Mouse (Mus musculus) gastrocnemius, adult 8-10 months (tissue): ENCODE data around the gene Baiap2l1. TPM values are rescaled to one million over a fixed set of nuclear protein-coding genes. Genes with fewer than 3 reads are reported as not detected.

Source experiments
- DNase-seq, 2 experiments: peaks; one replicate each; pipeline ENCODE4 v3.0.0; 2022; ENCODE audit warnings: low spot score in 2 of 2
- total RNA-seq, 4 experiments: library from RNA; stranded (reverse); gene quantifications; 2 replicates each; pipeline ENCODE4 v1.2.4; 2022

Gene Baiap2l1
- total RNA-seq, 4 experiments from 2014 or later = 0.27 to 0.48 (median 0.37) TPM

DNA sequence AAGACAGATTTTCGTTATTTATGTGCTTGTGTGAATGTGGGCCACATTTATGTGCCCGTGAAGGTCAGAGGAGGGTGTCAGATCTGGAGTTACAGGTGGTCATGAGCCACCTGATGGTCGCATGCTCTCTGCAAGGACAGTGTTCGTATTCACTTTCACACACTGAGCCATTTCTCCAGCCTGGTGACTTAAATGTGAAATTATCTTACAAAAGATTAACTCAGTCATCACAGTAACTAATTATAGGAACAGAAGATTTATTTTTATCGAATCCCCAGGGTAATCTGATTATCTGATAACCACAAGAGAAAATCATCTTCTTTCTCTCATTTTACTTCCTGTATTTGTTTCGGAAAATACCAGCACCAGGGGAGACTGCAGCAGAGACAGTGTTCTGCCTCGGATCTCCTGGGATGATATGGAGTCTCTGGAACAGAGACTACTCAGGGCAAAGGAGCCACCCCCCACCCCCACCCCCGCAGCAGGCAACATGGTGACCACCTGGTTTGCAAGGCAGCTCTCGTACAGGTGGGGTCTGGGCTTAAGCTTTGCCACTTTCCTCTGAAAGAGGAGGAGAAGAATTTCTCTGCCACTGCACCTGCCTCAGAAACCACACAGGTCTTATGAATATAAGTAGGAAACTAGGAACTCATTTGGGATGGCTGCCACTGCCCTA lies 71.2 kb downstream of the Baiap2l1 start:
- no peak for DNase-seq

GRCm38 (mm10) chr5:144284599-144284998 lies 73.3 kb downstream of the Baiap2l1 start:
- DNase-seq = no peak

GRCm38 (mm10) chr5:144283551-144284031 lies 74.3 kb downstream of the Baiap2l1 start:
- DNase-seq = no peak

- no peak for DNase-seq
These were observed 75.2 kb downstream of the Baiap2l1 start for GRCm38 (mm10) chr5:144282470-144283260.

GRCm38 (mm10) chr5:144279926-144280325 lies 78.0 kb downstream of the Baiap2l1 start:
- DNase-seq = no peak

GRCm38 (mm10) chr5:144279081-144279541 lies 78.8 kb downstream of the Baiap2l1 start:
- DNase-seq = no peak

DNA sequence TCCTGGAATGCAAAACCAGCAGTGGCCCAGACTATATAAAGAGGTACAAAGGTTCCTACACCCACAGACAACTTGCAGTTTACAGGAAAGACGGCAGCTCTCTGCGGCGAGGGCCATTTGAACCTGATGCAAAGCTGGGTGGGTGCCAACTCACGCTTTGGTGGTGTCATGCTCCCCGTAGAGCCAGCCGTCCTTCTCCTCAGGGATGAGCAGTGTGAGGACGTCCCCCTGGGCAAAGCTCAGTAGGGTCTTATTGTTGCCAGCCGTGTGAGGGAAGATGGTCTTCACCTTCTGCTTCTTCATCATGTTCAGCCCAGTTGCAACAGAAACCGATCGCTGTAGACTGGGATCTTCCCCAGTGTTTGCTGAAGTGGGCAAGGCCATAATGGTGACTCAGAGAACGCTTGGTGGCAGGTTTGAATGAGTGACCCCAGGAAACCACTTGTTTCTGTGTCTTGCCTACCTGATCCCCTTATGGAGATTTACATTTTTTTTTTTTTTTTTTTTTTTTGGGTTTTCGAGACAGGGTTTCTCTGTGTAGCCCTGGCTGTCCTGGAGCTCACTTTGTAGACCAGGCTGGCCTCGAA lies 79.4 kb downstream of the Baiap2l1 start:
- no peak for DNase-seq

GRCm38 (mm10) chr5:144276898-144277630 lies 80.8 kb downstream of the Baiap2l1 start:
- DNase-seq = no peak

GRCm38 (mm10) chr5:144274904-144275303 lies 83.0 kb downstream of the Baiap2l1 start:
- no peak for DNase-seq

DNA sequence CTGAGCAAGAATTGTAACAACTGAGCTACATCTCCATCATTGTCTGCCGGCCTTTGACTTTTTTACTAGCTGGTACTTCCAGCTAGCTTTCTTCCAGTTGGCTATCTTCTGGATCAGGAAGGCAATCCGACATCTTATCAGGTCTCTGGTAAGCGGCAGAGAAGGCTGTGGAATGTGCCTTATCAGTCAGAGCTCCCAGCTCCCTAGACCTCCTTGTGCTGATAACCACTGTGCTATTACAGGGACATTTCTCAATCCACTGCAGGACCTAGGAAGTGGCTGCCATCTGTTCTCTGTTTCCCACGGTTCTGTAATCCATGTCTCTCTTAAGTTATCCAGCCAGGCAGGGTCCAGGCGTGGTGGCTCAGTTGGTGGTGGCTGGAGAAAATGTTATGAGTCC lies 86.1 kb downstream of the Baiap2l1 start:
- DNase-seq = no peak

- DNase-seq = no peak
These were observed 86.8 kb downstream of the Baiap2l1 start for GRCm38 (mm10) chr5:144271118-144271517.

- no peak for DNase-seq
These were observed 87.5 kb downstream of the Baiap2l1 start for GRCm38 (mm10) chr5:144270420-144270819.

DNA sequence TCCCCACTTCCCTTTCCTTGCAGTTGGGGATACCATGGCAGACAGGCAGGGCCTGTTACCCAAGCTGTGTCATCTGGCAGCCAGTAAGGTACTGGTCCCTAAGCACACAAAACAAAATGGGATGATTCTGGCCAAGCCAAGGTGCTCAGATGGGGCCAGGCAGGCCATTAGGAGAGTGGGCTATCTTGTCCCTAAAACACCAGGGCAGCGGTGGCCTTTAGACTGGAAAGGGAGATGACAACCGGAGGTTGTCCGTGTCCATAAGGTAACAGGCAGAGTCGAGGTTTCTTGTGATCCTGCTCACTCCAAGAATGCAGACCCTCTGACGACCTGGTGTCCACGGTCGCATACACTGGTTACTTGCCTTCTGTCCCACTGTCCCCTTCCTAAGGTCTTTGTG lies 88.0 kb downstream of the Baiap2l1 start:
- DNase-seq = no peak

DNA sequence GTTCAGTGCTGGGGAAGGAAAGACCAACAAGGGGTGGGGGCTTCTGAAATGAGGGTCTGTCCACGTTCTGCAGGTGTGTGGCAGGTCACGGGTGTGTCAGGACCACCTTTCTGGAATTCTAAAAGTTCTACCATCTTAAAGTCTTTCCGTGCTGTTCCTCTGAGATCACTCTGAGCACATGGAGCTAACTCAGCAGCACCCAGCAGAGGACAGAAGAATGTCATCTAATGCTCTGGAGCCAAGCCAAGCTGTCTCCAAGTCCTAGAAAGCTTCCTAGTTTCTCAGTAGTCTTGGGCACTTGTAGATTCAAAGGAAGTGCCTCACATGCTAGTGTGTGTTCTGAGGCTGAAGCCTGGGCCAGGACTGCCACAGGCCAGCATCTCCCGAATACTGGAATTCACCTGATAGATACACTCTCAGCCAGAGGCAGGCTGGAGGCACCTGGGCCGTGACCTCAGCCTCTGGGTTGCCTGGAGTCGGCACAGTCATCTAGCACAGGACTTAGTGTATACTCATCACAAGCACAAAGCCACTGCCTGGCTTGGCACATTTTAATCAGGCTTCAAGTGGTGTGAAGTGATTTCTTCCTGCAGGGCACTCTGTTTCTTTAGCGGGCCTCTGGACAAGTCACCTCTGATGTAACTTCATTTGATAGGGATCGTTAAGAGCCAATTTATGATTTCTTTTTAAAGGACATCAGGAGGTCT lies 90.2 kb downstream of the Baiap2l1 start:
- no peak for DNase-seq

GRCm38 (mm10) chr5:144263496-144263895 lies 94.4 kb downstream of the Baiap2l1 start:
- DNase-seq = no peak

GRCm38 (mm10) chr5:144263082-144263481 lies 94.8 kb downstream of the Baiap2l1 start:
- no peak for DNase-seq

DNA sequence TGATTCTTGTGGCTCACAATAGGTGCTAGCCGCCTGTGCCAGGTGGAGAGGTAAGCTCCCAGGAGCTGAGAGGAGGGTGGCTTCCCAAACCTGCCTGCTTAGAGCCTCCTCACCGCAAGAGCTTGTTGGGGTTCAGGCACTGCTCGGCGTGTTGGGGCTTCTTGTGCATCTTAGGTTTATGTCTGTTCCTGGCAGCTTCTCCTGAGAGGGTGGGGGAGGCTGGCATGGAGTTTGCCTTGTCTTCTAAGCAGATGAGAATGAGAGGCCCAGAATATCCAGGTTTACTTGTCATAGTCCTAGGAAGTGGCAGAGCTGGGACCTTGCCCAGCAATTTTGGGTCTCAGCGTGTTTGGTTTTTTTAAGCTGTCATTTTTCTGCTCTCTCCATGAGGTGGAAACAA lies 96.1 kb downstream of the Baiap2l1 start:
- no peak for DNase-seq

DNA sequence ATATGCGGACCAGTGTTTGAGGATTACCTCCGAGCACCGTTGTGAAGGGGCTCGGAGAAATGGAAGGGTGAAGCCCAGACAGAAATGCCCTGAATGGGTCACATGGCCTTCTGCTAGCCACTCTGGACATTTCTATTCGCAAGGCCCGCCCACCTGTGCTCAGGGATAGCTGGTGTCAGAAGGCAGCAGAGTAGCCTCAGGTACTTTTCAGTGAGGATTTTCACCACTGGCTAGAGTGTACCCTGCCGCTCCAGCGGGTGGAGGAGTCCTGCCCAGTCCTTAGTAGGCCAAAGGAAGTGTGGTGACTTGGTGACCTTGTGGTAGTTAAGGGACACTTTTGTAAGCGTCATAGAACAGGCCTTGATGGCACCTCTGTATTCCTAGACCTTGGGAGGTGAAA lies 96.6 kb downstream of the Baiap2l1 start:
- DNase-seq = no peak

DNA sequence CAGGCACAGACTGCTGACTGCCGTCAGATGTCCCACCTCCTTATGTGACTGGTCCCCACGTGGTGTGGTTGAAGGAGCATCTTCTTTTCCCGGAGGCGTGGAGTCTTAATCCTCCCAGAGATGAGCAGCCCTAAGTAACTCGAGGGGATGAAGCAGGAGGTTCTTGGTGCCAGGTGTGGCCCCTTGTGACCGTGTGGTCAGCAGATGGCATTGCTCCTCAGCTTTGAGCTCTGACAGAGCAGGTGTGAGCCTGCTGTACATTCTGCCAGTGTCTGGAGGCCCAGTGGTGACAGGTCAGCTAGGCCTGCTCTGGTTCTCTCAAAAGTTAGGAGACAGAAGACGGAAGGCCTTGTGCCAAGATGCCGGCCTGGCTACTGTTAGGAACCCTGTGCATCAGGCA lies 97.4 kb downstream of the Baiap2l1 start:
- DNase-seq = no peak

- DNase-seq = no peak
These were observed 98.7 kb downstream of the Baiap2l1 start for GRCm38 (mm10) chr5:144259228-144259627.

DNA sequence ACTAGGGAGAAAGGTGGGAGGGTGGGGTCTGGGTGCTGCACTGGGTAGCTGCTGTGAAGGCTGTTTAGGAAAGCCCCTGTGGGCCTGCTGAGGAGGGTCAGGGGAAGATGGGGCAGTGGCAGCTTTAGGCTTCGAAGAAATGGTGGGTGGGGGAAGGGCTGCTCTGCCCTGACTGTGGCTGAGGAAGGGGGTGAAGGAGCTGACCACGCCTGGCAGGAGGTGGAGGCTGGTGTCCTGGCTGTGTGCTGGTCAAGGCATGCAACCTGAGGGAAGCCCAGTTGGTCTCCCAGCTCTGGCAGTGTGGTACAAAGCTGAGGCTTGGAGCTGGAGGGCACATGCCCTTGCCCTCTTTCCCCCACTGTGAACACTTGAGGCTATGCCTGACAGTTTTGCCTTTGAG lies 99.2 kb downstream of the Baiap2l1 start:
- no peak for DNase-seq
